In the genomic region with DNA sequence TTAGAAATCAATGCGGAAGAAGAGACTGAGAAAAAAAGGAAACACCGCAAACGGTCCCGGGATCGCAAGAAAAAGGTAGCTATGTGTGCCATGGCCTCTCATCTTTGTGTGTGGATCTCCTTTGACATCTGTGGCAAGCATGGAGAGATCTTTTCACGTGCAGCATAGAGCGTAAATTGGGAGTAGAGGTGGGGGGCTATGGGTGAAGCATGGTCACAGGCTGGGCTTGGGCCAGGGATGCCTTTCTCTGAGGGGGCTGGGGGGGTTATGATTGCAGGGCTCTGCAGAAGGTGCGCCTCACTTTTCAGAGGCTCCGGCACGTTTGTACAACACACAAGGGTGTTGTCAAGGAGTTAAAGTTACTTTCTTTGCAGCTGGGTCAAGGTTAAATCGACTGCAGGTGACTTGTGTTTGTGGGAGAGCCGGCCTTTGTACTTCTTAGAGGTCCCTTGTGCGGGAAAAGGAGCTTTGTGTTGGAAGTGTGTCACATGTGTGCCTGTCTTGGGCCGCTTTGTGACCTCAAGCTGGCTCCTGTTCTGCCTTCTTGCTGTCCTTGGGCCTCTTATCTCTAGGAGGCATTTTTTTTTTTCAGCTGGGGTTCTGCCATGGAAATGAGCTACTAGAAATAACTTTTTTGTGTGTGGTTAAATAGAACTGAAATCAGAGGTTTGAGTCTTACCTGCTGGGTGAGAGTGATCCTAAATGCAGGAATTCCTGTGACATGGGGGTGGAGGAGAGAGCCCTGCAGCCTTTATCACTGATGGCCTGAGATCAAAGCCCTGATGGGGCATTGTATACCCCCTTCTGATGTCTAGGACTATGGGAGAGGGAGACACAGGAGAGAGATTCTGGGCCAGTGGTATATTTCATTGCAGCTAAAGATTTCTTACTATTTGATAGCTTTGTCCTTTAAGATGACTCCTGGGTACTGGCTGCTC, we compare ENCODE assay signal across 9 mouse cellular contexts.
A peak's percentile ranks its signal among the peaks of the same experiment; 100 is the strongest.
DNase-seq lines count a peak whose midpoint lies in the region; ATAC-seq and TF ChIP-seq lines count a peak whose summit lies in the region.
"Had no signal": no experiment of that assay in that cellular context is flagged by ENCODE, and none has a peak within 500 bp of the region (broad histone marks: within the 10 kb centered on the region; RNA-seq: fewer than 3 reads in every experiment).

No protein-coding gene starts in this region.

- TF ChIP-seq POLR2A in olfactory bulb, adult 2 months (IDR thresholded peaks at IDR 0.05; ENCODE audit: insufficient read depth, low read depth, low read length) = no peak

- no peak for TF ChIP-seq CTCF in left cerebral cortex, adult 2 months (IDR thresholded peaks at IDR 0.05)
- TF ChIP-seq CTCF in olfactory bulb, adult 2 months (IDR thresholded peaks at IDR 0.05; ENCODE audit: insufficient read depth, low read depth, low read length) = no peak

- no peaks in the 10 kb centered on the region for H3K9me3 ChIP-seq in embryonic facial prominence, embryonic 13.5 days
- H3K9me3 ChIP-seq in hindbrain, embryonic 16.5 days (ENCODE audit: control insufficient read depth, low read length) = no peaks in the 10 kb centered on the region

- peak overlapping the region; percentile 69 for H3K9ac ChIP-seq in embryonic facial prominence, embryonic 13.5 days
- peak overlapping the region; percentile 70 for H3K9ac ChIP-seq in hindbrain, embryonic 16.5 days (ENCODE audit: low read depth, low read length)

- H3K27me3 ChIP-seq in embryonic facial prominence, embryonic 13.5 days = no peaks in the 10 kb centered on the region
- H3K27me3 ChIP-seq in hindbrain, embryonic 16.5 days (replicated peaks; ENCODE audit: control insufficient read depth, insufficient read depth, low read length) = no peaks in the 10 kb centered on the region

- H3K4me3 ChIP-seq in left cerebral cortex, adult 2 months = peak overlapping the region; percentile 61
- H3K4me3 ChIP-seq in embryonic facial prominence, embryonic 13.5 days = peak overlapping the region; percentile 40
- H3K4me3 ChIP-seq in hindbrain, embryonic 16.5 days (ENCODE audit: low read length) = peak overlapping the region; percentile 44
- peak overlapping the region; percentile 57 for H3K4me3 ChIP-seq in olfactory bulb, adult 2 months (ENCODE audit: insufficient read depth, low read depth, low read length)

- no peaks in the 10 kb centered on the region for H3K36me3 ChIP-seq in embryonic facial prominence, embryonic 13.5 days
- H3K36me3 ChIP-seq in hindbrain, embryonic 16.5 days (ENCODE audit: control insufficient read depth, insufficient read depth, low read length) = no peaks in the 10 kb centered on the region

- H3K4me1 ChIP-seq in embryonic facial prominence, embryonic 13.5 days = peaks cover 25% of the 10 kb centered on the region
- peaks cover 42% of the 10 kb centered on the region for H3K4me1 ChIP-seq in hindbrain, embryonic 16.5 days (ENCODE audit: control insufficient read depth, insufficient read depth, low read depth, low read length)
- peaks cover 15% of the 10 kb centered on the region for H3K4me1 ChIP-seq in olfactory bulb, adult 2 months (ENCODE audit: control insufficient read depth, insufficient read depth, low read length)

- H3K4me2 ChIP-seq in embryonic facial prominence, embryonic 13.5 days = peak overlapping the region; percentile 67
- H3K4me2 ChIP-seq in hindbrain, embryonic 16.5 days (ENCODE audit: low read length) = peak overlapping the region; percentile 63

- H3K27ac ChIP-seq in left cerebral cortex, adult 2 months = peak overlapping the region; percentile 96
- no peak overlapping the region for H3K27ac ChIP-seq in embryonic facial prominence, embryonic 13.5 days
- peak overlapping the region; percentile 90 for H3K27ac ChIP-seq in hindbrain, embryonic 16.5 days (ENCODE audit: low read depth, low read length)
- H3K27ac ChIP-seq in olfactory bulb, adult 2 months (ENCODE audit: insufficient read depth, low read depth, low read length) = peak overlapping the region; percentile 89

- WGBS in embryonic facial prominence, embryonic 13.5 days = 16% methylated on average over 14 of the region's 14 CpGs
- WGBS in hindbrain, embryonic 16.5 days = 17% methylated on average over 14 of the region's 14 CpGs
- WGBS in olfactory bulb, adult 2 months = 24% methylated on average over 14 of the region's 14 CpGs

- no peak for DNase-seq in left cerebral cortex, adult 2 months (ENCODE audit: extremely low spot score in 1 of 2, low spot score in 2 of 2)
- DNase-seq in left cerebral cortex, adult 8-10 months (ENCODE audit: low spot score in 2 of 2) = no peak
- DNase-seq in urinary bladder, postnatal 25 days (ENCODE audit: low spot score) = no peak
- DNase-seq in spleen, adult 18-20 months = no peak
- no peak for DNase-seq in kidney, postnatal 25 days
- DNase-seq: thymus, postnatal 4 days had no signal

- no peak for ATAC-seq in embryonic facial prominence, embryonic 13.5 days (ENCODE audit: insufficient number of reproducible peaks, insufficient read depth, low FRiP score, low TSS enrichment, low read depth)
- no peak for ATAC-seq in hindbrain, embryonic 16.5 days

- intact Hi-C loops in left cerebral cortex, adult 2 months (cut with DNase I) = loop anchor here (5.0 kb wide), 1 partner anchor 70 kb away; no protein-coding TSS in a partner anchor
